Mouse (Mus musculus) left cerebral cortex, adult 8-10 months (tissue): ENCODE data around the gene Ush1g. TPM values are rescaled to one million over a fixed set of nuclear protein-coding genes. Genes with fewer than 3 reads are reported as not detected.

Experiments used
- DNase-seq, 2 experiments: peaks; one replicate each; pipeline ENCODE4 v3.0.0; 2022; ENCODE audit warnings: low spot score in 2 of 2
- total RNA-seq, 4 experiments: library from RNA; stranded (reverse); gene quantifications; 2 replicates each; pipeline ENCODE4 v1.2.4; 2022

Ush1g gene
- total RNA-seq, 4 experiments from 2014 or later = 0.46 to 0.78 (median 0.59) TPM

DNA sequence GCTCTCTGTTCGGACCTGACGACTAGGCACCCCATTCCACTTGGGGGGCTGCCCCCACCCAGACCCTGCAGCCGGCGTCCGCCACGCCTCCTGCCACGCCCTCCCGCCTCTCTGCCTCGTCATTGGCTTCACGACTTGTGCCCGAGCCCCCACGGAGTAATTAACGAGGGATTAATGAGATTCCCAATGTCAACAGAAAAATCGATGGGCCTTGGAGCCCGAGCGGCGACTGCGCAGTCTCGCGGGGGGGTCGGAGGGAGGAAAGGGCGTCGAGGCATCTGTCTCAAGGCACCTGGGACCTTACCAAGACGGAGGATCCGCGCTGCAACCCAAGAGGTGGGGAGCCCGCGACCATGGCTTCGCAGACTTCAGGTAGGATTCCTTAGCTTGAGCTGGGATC is 12.7 kb upstream of the Ush1g start, which contains the start of gene Otop3:
TSS of gene Otop3 (plus strand) at position 201 of the 400 bp plus-strand sequence.
- no peak for DNase-seq

DNA sequence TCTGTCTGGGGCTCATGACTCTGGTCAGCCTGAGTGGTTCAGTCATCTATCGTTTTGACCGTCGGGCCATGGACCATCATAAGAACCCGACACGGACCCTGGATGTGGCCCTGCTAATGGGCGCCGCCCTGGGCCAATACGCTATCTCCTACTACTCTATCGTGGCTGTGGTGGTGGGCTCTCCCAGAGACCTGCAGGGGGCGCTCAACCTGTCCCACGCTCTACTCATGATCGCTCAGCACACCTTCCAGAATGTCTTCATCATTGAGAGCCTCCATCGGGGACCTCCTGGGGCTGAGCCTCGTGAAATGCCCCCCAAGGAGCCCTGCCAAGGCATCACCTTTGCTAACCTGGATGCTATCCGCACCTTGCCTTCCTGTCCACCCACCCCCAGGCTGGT is 7.5 kb upstream of the Ush1g start:
- DNase-seq = no peak

DNA sequence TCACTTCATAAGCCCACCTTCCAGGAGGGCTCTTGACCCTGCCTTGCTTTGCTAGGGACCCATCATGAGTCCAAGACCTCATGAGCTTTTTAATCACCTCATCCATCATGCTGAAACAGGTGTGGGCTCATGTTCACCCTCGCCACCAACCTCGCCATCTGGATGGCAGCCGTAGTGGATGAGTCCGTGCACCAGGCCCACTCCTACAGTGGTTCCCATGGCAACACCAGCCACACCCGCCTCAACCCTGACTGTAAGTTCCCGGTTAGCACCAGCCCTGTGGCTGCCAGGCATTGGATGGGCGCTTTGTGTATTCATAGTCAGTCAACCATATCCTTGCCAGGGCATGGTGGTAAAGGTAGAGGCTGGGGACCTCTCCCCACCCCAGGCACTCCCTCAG is 4.9 kb upstream of the Ush1g start:
- DNase-seq = peak in 1 of 2 experiments; percentile 69

DNA sequence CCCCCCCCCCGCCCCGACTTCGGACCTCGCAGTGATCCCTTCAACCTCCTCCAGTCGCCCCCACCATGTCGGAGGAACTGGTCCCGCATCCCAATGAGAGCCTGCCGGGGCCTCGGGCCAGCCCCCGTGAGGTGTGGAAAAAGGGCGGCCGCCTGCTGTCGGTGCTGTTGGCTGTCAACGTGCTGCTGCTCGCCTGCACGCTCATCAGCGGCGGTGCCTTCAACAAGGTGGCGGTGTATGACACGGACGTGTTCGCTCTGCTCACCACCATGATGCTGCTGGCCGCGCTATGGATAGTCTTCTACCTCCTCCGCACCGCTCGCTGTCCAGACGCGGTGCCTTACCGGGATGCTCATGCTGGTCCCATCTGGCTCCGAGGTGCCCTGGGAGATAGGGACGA is 1.5 kb upstream of the Ush1g start:
- no peak for DNase-seq

DNA sequence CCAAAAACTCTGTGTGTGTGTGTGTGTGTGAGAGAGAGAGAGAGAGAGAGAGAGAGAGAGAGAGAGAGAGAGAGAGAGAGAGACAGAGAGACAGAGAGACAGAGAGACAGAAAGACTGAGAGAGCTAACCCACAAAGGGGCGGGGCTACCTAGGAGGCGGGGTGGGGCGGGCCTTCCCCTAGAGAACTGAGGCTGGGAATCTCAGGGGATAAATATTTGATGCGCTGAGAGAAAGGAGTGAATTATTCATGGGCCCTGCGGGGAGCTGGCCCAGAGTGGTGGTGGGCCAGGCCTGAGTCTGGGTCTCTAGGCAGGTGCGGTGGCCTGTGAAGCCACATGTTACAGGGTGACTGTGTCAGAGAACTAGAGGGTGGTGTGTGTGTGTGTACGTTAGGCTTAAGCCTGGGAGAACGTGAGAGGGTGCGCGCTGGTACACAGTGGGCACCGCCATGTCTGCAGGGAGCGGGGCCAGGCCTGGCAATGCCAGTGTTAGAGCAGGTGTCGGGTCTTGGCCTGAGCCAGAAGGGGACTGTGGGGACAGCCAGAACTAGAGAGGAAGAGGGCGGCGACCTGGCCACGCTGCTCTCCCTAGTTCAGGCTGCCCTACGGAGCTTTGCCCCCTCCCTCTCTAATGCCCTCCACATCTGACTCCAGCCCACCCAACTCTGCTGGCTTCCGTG is 2.0 kb downstream of the Ush1g start:
- DNase-seq = no peak

DNA sequence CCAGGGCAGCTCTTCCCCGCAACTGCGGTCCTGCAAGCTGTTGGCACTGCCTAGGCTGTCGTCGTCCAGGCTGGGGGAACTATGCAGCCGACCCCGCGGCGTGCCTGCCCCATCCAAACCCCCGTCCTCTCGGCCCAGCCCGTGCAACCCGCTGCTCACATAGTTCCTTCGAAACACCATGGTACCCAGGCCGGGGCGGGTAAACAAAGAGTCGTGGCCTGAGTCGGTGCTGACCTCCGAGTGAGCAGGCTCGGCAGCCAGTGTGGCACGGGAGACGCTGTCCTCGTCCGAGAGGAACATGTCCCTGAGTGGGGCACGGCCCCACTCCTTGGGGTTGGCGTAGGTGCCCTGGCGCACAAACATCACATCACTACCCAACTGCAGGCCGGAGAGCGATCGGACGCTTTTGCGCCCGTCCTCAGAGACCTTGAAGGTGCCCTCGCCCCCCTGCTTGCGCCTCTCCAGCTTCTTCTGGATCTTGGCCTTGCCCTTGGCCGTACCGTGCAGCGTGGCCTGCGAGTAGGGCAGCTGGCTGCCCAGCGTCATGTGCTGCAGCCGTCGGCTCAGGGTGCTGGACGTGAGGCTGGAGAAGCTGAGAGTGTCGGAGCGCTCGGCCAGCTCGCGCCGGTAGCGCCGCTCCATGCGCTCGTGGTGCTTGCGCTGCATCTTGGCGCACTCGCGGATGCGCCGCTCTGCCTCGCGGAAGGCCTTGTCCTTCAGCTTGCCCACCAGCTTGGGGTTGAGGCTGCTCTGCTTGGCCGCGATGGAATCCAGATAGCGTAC is 3.4 kb downstream of the Ush1g start:
- DNase-seq = no peak

DNA sequence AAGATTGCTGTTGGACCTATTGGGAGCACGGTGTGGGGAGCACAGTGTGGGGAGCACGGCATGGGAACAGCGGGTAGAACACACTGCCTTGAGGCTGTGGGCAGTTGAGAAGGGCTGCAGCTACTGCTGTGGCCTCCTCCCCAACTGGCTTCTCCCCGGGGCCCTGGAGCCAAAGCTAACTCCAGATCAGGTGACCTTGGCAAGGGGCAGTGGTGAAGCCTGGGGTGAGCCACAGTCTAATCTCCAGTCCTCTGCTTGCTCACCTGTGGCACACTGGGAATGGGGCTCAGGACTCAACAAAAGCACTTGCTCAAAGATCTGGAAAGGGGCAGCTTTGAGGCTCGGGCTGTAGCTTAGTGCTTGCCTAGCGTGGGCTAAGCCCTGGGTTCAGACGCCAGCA is 4.6 kb downstream of the Ush1g start:
- DNase-seq = no peak

DNA sequence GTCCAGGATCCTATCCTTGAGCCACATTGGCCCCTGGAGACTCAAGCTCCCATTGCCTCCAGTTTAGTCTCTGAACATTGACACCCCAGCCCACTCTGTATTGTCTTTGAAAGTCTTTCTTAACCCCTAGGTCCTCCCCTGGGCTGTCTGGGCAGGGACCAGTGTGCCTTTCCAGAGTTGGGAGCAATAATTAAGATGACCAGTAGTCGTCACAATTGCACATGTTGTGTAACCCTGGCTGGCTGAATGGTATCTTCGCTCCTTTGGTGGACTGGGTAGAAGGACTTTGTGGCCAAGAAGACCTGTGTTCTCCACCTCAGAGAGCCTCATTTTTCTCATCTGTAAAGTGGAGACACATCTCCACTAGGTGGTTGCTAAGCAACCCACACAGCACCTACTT is 7.6 kb downstream of the Ush1g start:
- no peak for DNase-seq

DNA sequence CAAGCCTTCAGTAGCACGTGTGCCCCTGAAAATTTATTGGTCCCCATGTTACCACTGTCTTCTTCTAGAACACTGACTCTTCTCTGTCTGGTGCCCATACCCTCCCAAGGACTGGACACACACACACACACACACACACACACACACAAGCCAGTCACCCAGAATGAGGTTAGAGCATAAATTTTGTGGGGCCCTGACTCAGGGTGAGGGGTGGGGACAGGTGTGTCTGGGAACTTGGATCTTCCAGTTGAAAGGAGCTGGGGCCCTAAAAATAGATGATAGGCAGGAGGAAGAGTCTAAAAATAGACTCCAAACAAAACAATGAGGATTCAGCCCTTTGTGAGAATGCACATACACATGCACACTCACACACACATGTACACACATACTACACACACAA is 13.1 kb downstream of the Ush1g start:
- DNase-seq = no peak

DNA sequence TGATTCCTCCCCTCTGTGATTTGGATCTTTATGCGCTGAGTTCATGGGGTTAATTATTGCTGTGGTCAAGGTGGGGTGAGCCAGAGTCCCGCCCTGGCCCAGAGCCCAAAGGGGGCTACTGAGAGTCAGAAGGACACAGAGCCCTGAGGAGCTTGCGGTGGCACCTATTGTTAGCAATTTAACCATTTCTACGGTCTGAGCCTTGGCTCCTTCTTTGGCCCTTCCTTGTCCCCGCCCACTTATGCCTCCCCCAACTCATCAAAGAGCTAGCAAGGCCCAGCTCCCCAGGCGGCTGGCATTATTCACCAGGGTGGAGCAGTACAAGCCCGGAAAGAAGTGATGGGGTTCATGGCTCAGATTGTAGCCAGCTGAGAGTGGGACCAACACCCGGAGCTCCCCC is 15.0 kb downstream of the Ush1g start, which contains the start of gene Otop2:
TSS of gene Otop2 (plus strand) at position 301 of the 400 bp plus-strand sequence.
- no peak for DNase-seq

DNA sequence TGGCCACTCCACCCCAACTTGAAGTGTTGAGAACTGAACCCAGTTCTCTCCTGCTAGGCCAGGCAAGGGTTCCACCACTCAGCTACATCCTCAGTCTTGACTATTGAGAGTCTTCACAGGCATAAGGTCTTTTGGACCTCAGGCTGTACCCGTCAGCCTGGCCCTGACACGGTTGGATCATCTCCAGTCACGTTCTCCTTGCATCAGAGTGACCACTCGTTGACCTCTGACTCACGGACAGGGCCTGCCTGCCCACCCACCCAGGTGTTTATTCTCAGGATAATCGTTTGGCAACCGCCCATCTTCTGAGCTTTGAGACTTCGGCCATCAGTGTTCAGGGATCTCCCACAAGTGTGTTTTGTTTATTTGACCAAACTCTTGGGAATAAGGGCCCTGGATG is 18.7 kb downstream of the Ush1g start:
- DNase-seq = no peak

DNA sequence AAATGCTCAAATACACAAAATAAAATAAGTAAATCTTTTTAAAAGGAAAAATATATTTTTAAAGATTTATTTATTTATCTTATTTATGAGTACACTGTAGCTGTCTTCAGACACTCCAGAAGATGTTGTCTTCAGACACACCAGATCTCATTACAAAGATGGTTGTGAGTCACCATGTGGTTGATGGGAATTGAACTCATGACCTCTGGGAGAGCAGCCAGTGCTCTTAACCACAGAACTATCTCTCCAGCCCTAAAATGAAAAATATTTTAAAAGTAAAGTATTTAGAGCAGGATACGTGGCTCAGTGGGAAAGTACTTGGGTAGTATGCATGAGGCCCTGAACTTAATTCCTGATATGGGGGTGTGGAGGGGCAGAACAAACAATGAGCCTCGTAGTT is 20.5 kb downstream of the Ush1g start:
- no peak for DNase-seq

DNA sequence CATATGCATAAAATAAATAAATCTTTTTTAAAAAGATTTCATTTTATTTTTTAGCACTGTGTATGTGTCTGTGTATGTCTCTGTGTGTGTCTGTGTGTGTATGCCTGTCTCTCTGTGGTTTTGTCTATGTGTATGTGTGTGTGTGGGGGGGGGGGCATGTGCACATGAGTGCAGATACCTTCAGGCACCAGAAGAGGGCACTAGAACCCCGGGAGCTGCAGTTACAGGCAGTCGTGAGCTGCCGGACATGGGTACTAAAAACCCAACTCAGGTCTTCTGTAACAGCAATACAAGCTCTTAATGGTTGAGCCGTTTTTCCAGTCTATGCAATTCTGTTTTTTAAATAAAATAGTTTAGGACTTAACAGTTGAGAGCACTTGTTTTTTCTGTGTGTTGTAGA is 21.1 kb downstream of the Ush1g start:
- no peak for DNase-seq

DNA sequence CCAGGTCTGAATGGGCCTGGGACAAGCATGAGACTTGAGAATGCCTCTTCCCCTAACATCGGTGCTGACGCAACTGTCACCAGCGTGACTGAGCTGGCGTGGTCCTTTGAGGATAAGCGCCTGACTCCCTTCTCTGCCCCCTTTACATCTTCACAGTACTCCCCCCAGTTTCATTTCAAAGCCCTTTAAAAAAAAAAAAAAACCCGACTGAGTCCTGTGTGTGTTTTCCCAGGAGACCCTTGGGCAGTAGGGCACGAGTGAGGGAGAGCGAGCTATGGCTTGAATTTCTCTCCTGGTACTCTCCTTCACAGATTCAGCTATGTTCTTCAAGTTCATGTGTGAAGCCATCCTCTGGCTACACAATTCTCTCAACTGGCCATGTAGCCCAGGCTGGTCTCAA is 23.7 kb downstream of the Ush1g start:
- DNase-seq = no peak

DNA sequence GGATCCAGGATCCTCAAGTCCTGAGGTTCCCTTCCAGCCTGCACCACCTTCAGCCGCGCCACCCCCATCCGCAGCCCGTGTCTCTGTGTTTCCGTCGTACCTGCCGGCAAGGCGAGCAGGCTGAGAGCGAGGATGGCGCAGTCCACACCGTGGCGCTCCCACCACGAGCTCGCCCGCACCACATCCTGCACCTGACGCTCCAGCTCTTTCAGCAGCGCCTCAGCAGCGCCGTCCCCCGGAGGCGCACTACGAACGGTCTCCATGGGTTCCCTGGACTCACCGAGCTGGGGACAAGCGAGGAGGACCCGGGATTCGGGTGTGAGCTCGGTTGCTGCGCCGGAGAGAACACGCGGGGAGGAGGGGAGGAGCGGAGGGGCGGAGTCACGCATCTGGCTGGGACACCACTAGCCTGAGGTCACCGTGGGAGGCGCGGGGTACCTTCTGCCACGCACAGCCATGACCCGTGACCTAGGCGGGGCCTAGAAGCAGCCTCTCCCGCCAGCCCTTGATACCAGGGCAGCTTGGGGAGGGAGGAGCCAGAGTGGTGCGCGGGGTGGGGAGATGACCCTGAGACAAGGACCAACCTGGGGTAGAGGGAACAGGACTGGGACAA is 24.5 kb downstream of the Ush1g start, which contains the start of gene Fads6:
TSS of gene Fads6 (minus strand) at position 450 of the 613 bp plus-strand sequence.
- peak; percentile 64 to 85 for DNase-seq

DNA sequence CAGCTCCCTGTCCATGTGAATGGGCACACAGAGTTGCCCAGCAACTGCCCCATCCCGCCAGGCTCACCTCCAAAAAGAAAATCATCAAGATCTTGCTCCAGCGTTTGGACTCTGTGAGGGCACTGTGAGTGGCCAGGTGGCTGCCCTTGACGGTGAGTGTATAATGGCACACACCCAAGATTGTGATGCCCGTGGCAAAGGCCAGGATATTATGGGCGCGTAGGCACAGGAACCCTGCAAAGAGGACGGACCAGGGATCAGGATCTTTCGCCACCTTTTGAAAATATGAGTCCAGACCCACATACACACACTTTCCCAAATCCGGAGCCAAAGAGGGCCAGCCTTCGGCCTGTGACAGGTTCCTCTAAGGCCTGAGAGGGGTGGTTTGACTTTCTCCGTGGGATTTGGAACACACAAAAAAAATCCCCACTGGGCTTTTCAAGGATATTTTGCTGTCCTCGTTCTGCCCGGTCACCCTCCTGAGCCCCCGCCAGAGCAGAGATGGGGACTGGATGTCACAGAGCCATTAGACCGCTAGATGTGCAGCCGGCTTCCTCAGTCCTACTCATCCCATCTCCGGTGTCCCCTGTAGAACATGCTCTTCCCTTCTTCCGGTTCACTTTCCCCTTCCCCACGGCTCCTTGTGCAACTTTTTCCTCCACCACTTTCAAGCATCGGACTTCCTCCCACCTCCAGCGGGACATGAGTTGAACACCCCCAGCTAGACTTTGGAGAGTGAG is 25.2 kb downstream of the Ush1g start:
- no peak for DNase-seq

DNA sequence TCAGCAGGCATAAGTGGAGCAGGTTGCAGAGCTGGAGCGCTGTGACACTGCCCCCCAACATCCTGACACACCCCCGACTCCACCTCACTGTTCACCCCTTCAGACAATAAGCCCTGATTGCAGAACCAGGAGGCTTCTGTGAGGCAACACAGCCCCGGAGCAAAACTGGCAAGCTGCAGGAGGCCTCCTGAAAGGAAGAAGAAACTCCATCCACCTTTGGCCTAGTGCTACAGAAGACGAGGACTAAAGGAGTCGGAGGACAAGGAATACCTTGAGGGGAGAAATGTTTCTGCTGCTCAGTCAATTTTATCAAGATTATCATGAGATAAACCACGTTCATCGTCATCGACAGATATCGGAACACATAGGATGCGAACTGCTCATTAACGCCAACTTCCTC is 25.9 kb downstream of the Ush1g start:
- DNase-seq = no peak

DNA sequence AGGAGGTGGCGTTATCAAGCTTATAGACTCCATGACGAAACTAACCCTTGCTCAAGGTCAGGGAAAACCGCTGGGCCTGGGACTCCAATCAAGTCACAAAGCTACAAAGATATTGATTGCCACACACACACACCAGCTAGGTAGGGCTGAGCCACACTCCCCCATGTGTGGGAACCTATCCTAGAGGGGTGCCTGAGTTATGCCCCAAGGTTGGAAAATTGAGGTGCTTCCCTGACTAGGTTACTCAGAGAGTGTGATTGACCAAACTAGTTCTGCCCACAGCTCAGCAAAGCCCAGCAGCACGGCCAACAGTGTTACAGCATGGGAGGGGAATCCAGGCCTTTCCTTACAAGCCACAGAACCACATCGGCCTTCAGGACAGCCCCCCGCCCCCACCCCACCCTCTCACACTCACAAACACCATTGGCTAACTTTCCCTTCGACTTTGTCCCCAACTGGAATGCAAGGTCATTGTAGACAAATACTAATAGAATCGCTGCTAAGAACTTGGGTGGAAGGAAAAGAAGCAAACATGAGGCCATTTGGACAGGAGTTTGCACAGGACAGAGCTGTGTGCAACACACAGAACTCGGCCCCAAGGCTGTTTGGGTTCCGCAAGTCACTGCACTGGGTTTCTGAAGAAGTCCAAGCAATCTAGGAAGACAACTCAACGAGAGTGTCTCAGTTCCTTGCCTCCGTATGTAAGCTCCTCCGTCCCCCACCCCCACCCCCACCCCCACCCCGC is 29.0 kb downstream of the Ush1g start:
- no peak for DNase-seq

DNA sequence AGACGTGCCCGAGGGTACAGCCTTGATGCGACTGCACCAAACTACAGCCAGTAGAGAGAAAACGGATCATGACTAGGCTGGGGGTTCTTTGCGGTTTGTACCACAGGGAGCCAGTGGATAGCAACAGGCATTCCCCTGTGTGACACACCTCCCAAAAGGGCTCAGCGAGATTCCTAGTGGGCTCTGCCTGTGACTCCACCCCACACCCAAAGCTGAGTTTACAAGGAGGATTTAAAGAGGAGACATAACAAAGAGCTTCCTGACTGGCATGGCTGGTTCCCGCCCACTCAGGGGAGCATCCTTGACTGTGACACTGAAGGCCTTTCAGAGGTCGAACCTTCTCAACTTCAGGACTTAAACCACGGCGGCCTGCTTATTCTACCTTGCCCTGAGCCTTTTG is 30.3 kb downstream of the Ush1g start:
- no peak for DNase-seq

DNA sequence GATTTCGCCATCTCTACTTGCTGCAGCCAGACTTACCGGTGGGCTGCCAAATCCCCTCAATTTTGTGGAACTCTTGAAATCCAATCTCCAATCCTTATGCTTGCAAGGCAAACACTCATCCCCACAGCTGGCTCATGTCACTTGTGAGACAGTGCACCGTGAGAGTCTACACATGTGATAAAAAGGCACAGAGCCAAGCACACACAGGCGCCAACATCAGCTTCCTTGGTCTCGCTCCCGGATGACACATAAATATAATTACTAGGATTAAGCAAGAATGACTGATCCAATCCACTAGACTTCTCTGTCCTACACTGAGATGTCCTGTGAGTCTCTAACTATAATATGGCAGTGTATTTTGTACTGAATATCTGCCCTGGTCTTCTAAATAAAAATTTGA is 30.9 kb downstream of the Ush1g start:
- DNase-seq = no peak

DNA sequence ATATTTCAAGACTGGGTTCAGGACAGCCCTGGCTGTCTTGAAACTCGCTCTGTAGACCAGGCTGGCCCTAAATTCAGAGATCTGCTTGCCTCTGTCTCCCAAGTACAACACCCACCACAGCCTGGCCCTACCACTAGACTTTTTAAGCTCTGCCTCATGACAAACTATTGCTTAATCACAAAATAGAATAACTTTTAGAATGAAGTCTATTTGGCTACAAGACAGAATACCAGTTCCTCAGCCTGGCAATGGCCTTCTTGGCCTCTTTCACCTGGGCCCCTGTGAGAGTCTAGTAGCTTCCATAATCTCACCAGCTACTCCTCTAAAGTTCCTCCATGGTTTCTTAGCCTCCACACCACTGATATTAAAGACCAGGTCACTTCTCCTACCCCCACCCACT is 31.5 kb downstream of the Ush1g start:
- no peak for DNase-seq
